Mouse (Mus musculus) skeletal muscle tissue, adult 2 months (tissue): ENCODE measurements around the gene Pdlim1.
"Not testable (repeated sequence)": the region's sequence is repeated elsewhere in the genome, so short reads cannot be mapped to it uniquely, and the experiment has no call there.

Experiments
- DNase-seq: peaks from one replicate; pipeline ENCODE4 v3.0.0-alpha.2; 2012; ENCODE audit warnings: low read depth, low spot score

The Pdlim1 gene

GRCm38 (mm10) chr19:40240838-40241689, 30.6 kb downstream of the Pdlim1 start:
- DNase-seq: peak; percentile 28

DNA sequence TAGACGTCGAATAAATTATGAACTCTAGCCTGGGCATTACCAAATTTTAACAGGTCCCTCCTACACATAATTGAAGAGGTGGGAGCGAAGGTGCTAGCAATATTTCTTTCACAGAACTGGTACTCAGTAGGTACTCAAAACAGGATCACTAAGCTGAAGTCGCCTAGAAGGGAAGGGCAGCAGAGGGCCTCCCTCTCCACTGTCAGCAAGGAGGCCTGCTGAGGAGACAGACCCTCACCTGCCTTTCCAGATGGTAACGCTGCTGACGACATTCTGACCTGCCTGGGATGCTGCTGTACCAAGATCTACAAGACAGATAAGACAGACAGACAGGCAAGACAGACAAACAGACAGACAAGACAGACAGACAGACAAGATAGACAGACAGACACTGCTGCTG, 31.3 kb downstream of the Pdlim1 start:
- no peak for DNase-seq

DNA sequence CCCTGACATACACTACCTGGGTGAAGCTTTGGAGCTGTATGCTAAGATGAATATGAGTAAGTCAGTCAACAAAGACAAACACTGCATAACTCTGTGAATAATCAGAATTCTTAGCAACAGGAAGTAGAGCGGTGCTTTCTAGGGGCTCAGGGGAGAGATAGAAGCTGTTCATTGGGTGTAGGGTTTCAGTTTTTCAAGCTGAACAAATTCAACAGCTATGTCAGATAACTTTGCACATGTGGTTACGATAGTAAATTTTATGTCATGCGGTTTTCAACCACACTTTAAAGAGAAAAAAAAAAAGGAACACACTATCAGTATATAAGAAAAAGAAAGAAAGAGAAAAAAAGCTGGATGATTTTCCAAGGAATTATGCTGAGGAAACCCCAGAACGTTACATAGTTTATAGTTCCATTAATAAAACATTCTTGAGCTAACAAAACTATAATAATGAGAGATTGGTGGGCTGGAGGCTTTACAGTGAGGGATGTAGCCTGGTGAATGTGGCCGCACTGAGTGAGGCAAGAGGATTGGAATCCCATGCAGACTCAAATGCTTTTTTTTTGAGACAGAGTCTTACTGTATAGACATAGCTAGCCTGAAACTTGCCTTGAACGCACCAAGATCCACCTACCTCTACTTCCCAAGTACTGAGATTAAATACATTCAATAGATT, 33.3 kb downstream of the Pdlim1 start:
- DNase-seq: no peak

DNA sequence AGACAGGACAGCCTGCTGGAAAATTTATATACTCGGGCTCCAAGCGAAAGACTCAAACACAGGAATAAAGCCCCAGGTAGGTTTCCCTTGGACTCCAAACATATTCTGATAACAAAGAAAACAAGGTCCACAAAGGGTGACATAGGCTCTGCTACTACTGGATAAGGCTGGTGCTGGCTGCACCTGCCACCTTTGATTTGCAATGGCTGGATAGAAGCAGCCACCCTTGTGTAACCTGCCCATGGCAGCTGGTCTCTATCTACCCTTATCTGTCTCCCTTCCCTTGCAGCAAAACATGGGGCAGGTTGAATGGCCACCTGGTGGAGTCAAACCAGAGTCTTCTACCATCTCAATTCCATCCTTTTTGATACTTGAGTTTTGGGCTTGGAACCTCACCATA, 39.1 kb downstream of the Pdlim1 start:
- no peak for DNase-seq

DNA sequence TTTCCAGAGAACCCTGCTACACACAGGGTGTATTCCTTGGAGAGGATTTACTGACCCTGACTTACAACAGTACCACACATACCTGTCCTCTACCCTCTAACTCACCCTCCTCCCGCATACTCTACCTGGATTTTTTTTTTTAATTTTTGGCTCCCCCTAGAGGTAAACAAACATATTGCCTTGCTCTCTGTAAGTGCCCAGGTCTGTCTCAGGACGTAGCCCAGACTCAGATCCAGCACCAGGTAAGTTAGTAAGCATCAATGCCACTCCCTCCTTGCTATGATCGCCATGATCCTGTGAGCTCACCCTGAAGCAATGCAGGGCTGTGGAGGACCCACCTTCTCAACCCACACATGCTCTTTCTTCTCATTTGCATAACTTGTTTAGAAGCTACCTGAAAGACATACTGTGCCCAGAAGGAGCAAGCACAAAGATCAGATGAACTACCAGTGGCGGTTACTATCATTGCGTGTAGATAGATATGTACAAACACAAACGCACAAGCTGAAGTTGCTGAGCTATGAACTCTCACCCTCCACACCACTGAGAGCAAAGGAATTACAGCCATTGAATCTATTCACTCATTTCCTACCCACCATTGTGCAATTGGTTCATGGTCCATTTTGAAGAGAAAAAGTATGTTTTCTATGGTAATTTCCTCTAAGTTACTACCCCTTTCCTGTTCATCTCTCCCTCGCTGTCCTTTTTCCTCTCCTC, 39.7 kb downstream of the Pdlim1 start:
- no peak for DNase-seq

DNA sequence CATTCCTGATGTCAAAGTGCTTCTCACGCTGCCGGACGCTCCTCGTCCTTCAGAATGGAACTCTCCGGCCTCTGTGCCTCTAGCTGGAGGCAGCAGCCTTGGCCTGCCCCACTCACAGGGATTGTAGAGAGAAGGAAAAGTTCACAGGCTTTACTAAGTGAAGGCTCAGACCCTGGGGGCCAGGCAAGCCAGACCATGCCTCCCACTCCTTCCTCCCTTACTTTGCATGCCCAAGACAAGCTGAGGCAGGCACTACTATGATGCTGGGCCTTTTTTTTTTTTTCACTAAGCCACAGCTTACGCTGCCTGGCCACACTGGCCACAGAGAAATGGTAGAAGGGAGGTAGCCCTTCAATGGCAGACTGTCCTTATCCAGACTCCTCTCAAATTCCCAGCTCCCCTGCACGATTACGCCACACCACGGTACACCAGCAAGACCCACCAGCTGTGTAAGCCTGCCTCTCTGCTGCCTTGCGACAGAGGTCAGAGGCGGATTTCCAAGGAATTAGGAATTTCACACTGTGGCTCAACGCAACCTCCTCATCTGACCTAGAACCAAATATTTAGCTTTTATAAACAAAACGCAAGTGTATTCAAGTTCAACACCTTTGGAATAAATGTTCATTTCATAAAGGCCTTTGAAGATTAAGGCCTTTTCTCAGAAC, 40.4 kb downstream of the Pdlim1 start:
- DNase-seq: no peak

DNA sequence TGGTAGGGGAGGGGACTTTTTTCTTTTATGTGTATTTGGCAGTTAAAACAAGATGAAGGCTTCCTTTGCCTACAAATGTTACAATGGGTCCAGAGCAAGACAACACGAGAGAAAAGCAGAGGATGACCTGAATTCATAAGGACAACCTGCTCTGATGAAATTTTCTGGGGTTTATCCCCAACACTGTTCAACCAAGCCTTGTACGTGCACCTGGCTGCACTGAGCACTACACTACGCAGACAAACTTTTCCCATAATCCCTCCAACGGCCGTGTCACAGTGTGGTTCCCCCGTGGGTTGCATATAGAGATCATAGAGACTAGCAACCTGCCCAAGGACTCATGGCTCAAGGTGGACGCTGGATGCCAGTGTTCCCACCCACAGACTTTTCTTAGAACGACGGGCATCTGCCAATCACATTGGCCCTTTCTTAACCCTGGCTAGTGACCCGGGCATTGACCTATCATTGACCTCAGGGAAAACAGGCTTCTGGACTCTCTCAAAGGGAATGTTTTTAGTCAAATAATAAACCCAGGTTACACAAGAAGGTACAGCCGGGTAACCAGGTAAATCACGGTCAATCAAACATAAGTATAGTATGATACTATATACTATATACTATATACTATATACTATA, 45.0 kb downstream of the Pdlim1 start:
- no peak for DNase-seq

- DNase-seq: no peak
These were observed 45.9 kb downstream of the Pdlim1 start for GRCm38 (mm10) chr19:40225761-40226110.

GRCm38 (mm10) chr19:40225102-40225760, 46.4 kb downstream of the Pdlim1 start:
- DNase-seq: no peak

GRCm38 (mm10) chr19:40222307-40222706, 49.3 kb downstream of the Pdlim1 start:
- DNase-seq: not testable (repeated sequence)

- no peak for DNase-seq
These were observed 50.8 kb downstream of the Pdlim1 start for GRCm38 (mm10) chr19:40220878-40221277.

- DNase-seq: not testable (repeated sequence)
These were observed 68.7 kb downstream of the Pdlim1 start for GRCm38 (mm10) chr19:40202947-40203346.

GRCm38 (mm10) chr19:40190596-40190995, 81.0 kb downstream of the Pdlim1 start:
- DNase-seq: no peak

GRCm38 (mm10) chr19:40187160-40187559, 84.5 kb downstream of the Pdlim1 start, which contains the start of gene Cyp2c70:
Gene Cyp2c70, minus strand, starts transcription at chr19:40187333.
- DNase-seq: no peak

DNA sequence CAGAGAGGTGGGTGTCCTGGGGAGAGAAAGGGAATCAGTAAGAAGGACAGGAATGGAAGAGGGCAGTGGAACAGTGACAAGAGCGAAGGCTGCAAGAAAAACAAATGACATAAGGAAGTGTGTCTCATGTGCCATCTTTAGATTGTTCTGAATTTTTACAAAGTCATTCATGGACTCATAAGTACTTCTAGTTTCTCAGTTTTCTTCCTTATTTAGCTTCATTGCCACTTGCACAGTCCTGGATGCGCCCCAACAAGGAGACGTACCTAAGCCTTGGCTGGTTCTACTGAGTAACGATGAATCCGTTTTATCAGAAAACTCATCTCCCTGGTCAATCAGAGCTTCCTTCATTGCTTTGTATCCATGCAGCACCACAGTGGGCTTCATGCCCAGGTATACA, 88.0 kb downstream of the Pdlim1 start:
- DNase-seq: no peak

DNA sequence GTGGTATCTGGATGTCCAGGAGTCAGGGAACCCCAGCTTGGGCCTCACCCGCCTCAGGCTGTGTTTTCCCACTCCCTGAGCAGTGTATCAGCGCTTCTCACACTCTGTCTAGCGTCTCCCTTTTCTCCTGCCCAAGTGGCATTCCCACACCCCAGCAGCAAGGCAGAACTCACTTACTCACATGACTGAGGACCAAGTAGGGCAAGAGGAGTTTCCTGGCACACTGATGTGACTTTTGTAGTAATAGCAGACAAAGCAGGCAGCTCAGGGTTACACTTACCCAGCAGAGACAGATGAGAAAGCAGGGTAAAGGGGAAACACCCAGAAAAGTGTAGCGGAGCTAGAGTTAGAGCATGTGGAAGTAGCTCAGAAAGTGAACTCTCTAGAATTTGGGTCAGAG, 93.3 kb downstream of the Pdlim1 start:
- DNase-seq: no peak
